Mouse (Mus musculus) kidney, postnatal 4 days (tissue): ENCODE results near the gene Lingo2.
"Not testable (repeated sequence)": the region's sequence is repeated elsewhere in the genome, so short reads cannot be mapped to it uniquely, and the experiment has no call there.

Experiments used
- DNase-seq, 2 experiments: peaks; one replicate each; pipeline ENCODE4 v3.0.0; 2021; ENCODE audit warnings: mixed read lengths in 2 of 2

The Lingo2 gene

GRCm38 (mm10) chr4:35823322-35823870, 1128.2 kb downstream of the Lingo2 start:
- DNase-seq = no peak

- DNase-seq = no peak
Observed at GRCm38 (mm10) chr4:35820701-35821100, 1130.8 kb downstream of the Lingo2 start.

GRCm38 (mm10) chr4:35814698-35815097, 1136.8 kb downstream of the Lingo2 start:
- no peak for DNase-seq

- no peak for DNase-seq
Observed at GRCm38 (mm10) chr4:35807497-35808210, 1143.9 kb downstream of the Lingo2 start.

- no peak for DNase-seq
Observed at GRCm38 (mm10) chr4:35806881-35807464, 1144.6 kb downstream of the Lingo2 start.

GRCm38 (mm10) chr4:35784255-35784921, 1167.2 kb downstream of the Lingo2 start:
- DNase-seq = no peak

- no peak for DNase-seq
Observed at GRCm38 (mm10) chr4:35770810-35771209, 1180.7 kb downstream of the Lingo2 start.

- no peak for DNase-seq
Observed at GRCm38 (mm10) chr4:35766905-35767304, 1184.6 kb downstream of the Lingo2 start.

GRCm38 (mm10) chr4:35761181-35761580, 1190.4 kb downstream of the Lingo2 start:
- no peak for DNase-seq

GRCm38 (mm10) chr4:35752121-35752860, 1199.3 kb downstream of the Lingo2 start:
- DNase-seq = no peak

GRCm38 (mm10) chr4:35746693-35747092, 1204.9 kb downstream of the Lingo2 start:
- DNase-seq = no peak

- no peak for DNase-seq
Observed at GRCm38 (mm10) chr4:35724774-35725173, 1226.8 kb downstream of the Lingo2 start.

GRCm38 (mm10) chr4:35704126-35704525, 1247.4 kb downstream of the Lingo2 start:
- no peak for DNase-seq

- DNase-seq = no peak
Observed at GRCm38 (mm10) chr4:35702661-35703060, 1248.9 kb downstream of the Lingo2 start.

GRCm38 (mm10) chr4:35695137-35695522, 1256.4 kb downstream of the Lingo2 start:
- DNase-seq = no peak

- no peak for DNase-seq
Observed at GRCm38 (mm10) chr4:35694360-35695136, 1257.0 kb downstream of the Lingo2 start.

GRCm38 (mm10) chr4:35690521-35690920, 1261.0 kb downstream of the Lingo2 start:
- DNase-seq = no peak

- DNase-seq = not testable (repeated sequence)
Observed at GRCm38 (mm10) chr4:35688498-35689240, 1262.9 kb downstream of the Lingo2 start.
